Mouse (Mus musculus) small intestine, adult 2 months (tissue): ENCODE measurements at regions not wholly inside any gene's neighbourhood (a gene's known extent, or its start where the extent isn't known, plus 50 kb on each side); places are given as distances from the start of the nearest gene placed in this dataset.

Experiments
- CTCF ChIP-seq: fragments of 200-500 bp; IDR thresholded peaks from 2 replicates; pipeline ENCODE4 v1.5.1; 2012; ENCODE audit warnings: low read depth, mild to moderate bottlenecking, control low read depth, inconsistent platforms, low read length, moderate library complexity, mixed read lengths; ENCODE audit not compliant: insufficient replicate concordance, insufficient read length; ENCODE audit errors: extremely low read depth
- POLR2A ChIP-seq: fragments of 200-500 bp; IDR thresholded peaks from 2 replicates; pipeline ENCODE4 v1.6.1; 2012; ENCODE audit warnings: low read depth, mild to moderate bottlenecking, control low read depth, inconsistent platforms, low read length, moderate library complexity

GRCm38 (mm10) chr16:20895734-20896133, 161.4 kb upstream of the Thpo start:
- TF ChIP-seq CTCF (no peak), POLR2A (no peak)
